ENCODE assay signal across 22 mouse cellular contexts in genomic region chr2:38168606-38169005, GRCm38 (mm10).
DNase-seq lines count a peak whose midpoint lies in the region; ATAC-seq lines count a peak whose summit lies in the region.
"Had no signal": no experiment of that assay in that cellular context is flagged by ENCODE, and none has a peak within 500 bp of the region (broad histone marks: within the 10 kb centered on the region; RNA-seq: fewer than 3 reads in every experiment).

No protein-coding gene starts in this region.

- H3K4me3 ChIP-seq in heart, embryonic 11.5 days (ENCODE audit: low read depth, low read length): no peak overlapping the region
- H3K4me3 ChIP-seq in forebrain, embryonic 10.5 days: no peak overlapping the region
- H3K4me3 ChIP-seq: embryonic facial prominence, embryonic 15.5 days; erythroblast, embryonic 14.5 days; forebrain, embryonic 15.5 days; heart, adult 2 months; heart, embryonic 12.5 days; hindbrain, embryonic 10.5 days had no signal

- no peaks in the 10 kb centered on the region for H3K9me3 ChIP-seq in heart, embryonic 11.5 days (replicated peaks; ENCODE audit: control insufficient read depth, low read length)
- H3K9me3 ChIP-seq in forebrain, embryonic 10.5 days: no peaks in the 10 kb centered on the region
- H3K9me3 ChIP-seq: embryonic facial prominence, embryonic 15.5 days; forebrain, embryonic 15.5 days; heart, embryonic 12.5 days; hindbrain, embryonic 10.5 days had no signal

- 62% methylated on average over 3 of the region's 3 CpGs for WGBS in heart, embryonic 11.5 days (ENCODE audit: insufficient replicate concordance)
- 85% methylated on average over 3 of the region's 3 CpGs for WGBS in forebrain, embryonic 10.5 days

- no peak for ATAC-seq in heart, embryonic 11.5 days (replicated peaks; ENCODE audit: insufficient number of reproducible peaks, low FRiP score, low TSS enrichment)
- ATAC-seq: forebrain, embryonic 15.5 days; Patski had no signal

- H3K4me1 ChIP-seq in heart, embryonic 11.5 days (ENCODE audit: control insufficient read depth, insufficient read depth, low read length): no peaks in the 10 kb centered on the region
- peaks cover 16% of the 10 kb centered on the region for H3K4me1 ChIP-seq in forebrain, embryonic 10.5 days
- H3K4me1 ChIP-seq: embryonic facial prominence, embryonic 15.5 days; forebrain, embryonic 15.5 days; heart, embryonic 12.5 days had no signal

- H3K27ac ChIP-seq in heart, embryonic 11.5 days (ENCODE audit: low read depth, low read length): no peak overlapping the region
- H3K27ac ChIP-seq in forebrain, embryonic 10.5 days: no peak overlapping the region
- H3K27ac ChIP-seq: embryonic facial prominence, embryonic 15.5 days; forebrain, embryonic 15.5 days; heart, adult 2 months; hindbrain, embryonic 10.5 days; hindbrain, embryonic 14.5 days had no signal

- DNase-seq in heart, adult 11 months: peak; percentile 4
- DNase-seq in lung, postnatal 14 days: peak; percentile 6
- DNase-seq in lung, postnatal 4 days: no peak
- DNase-seq in skeletal muscle tissue, adult 2 months (ENCODE audit: low read depth, low spot score): peak; percentile 10
- DNase-seq in adrenal gland, adult 2 months: no peak
- no peak for DNase-seq in forebrain, embryonic 10.5 days (ENCODE audit: extremely low spot score, low spot score)
- DNase-seq: adrenal gland, adult 8-10 months; adrenal gland, postnatal 36 days; cerebellum, adult 11 months; cerebellum, adult 8-10 months; cerebellum, postnatal 14 days; embryo, embryonic 11 days; heart, adult 2 months had no signal

- H3K9ac ChIP-seq in heart, embryonic 11.5 days (ENCODE audit: low read depth, low read length): no peak overlapping the region
- H3K9ac ChIP-seq: embryonic facial prominence, embryonic 15.5 days; forebrain, embryonic 15.5 days; heart, embryonic 12.5 days; hindbrain, embryonic 14.5 days had no signal

- H3K27me3 ChIP-seq in heart, embryonic 11.5 days (ENCODE audit: control insufficient read depth, insufficient read depth, low read length): no peaks in the 10 kb centered on the region
- peaks cover 30% of the 10 kb centered on the region; the same call in 1 of the 2 replicates for H3K27me3 ChIP-seq in forebrain, embryonic 10.5 days (ENCODE audit: poor library complexity, severe bottlenecking)
- H3K27me3 ChIP-seq: CH12.LX; embryonic facial prominence, embryonic 15.5 days; forebrain, embryonic 15.5 days; heart, embryonic 12.5 days; Patski had no signal

- no peaks in the 10 kb centered on the region for H3K36me3 ChIP-seq in heart, embryonic 11.5 days (ENCODE audit: control insufficient read depth, insufficient read depth, low read length)
- H3K36me3 ChIP-seq in forebrain, embryonic 10.5 days (replicated peaks): no peaks in the 10 kb centered on the region
- H3K36me3 ChIP-seq: embryonic facial prominence, embryonic 15.5 days; forebrain, embryonic 15.5 days; heart, embryonic 12.5 days; hindbrain, embryonic 10.5 days had no signal

- no peak overlapping the region for H3K4me2 ChIP-seq in heart, embryonic 11.5 days
- H3K4me2 ChIP-seq: embryonic facial prominence, embryonic 15.5 days; forebrain, embryonic 15.5 days; heart, embryonic 12.5 days; hindbrain, embryonic 14.5 days had no signal

Comparison
In these comparisons a context has a peak if more than half of its experiments do, and no peak if none do; other contexts are left out.
1. DNase-seq: peak in heart, adult 11 months (single experiment), lung, postnatal 14 days (single experiment) and skeletal muscle tissue, adult 2 months (single experiment); none in lung, postnatal 4 days (0 of 2), adrenal gland, adult 2 months (single experiment) and forebrain, embryonic 10.5 days (single experiment).